ENCODE assay signal across 8 mouse cellular contexts in genomic region chr1:134344005-134344950, GRCm38 (mm10). TPM values are rescaled to one million over a fixed set of nuclear protein-coding genes. Genes with fewer than 3 reads are reported as not detected.
A peak's percentile ranks its signal among the peaks of the same experiment; 100 is the strongest.
DNase-seq lines count a peak whose midpoint lies in the region; ATAC-seq and TF ChIP-seq lines count a peak whose summit lies in the region.

No protein-coding gene starts in this region.

- peak overlapping the region; percentile 63 for H3K9ac ChIP-seq in hindbrain, embryonic 14.5 days
- no peak overlapping the region for H3K9ac ChIP-seq in lung, postnatal 0 days (replicated peaks; ENCODE audit: low read depth)

- H3K4me2 ChIP-seq in hindbrain, embryonic 14.5 days (replicated peaks), result peak overlapping the region; percentile 65
- peak overlapping the region; percentile 50 for H3K4me2 ChIP-seq in lung, postnatal 0 days (replicated peaks; ENCODE audit: low read depth, low read length)

- no peaks in the 10 kb centered on the region for H3K9me3 ChIP-seq in hindbrain, embryonic 14.5 days (ENCODE audit: control insufficient read depth, low read length)
- no peaks in the 10 kb centered on the region for H3K9me3 ChIP-seq in lung, postnatal 0 days (ENCODE audit: low read length)

- no peak for TF ChIP-seq CTCF in lung, postnatal 0 days (IDR thresholded peaks at IDR 0.05)
- no peak for TF ChIP-seq CTCF in thymus, adult 2 months (IDR thresholded peaks at IDR 0.05; ENCODE audit: borderline replicate concordance, control insufficient read depth, extremely low read depth, insufficient read depth, low read length, poor library complexity)

- WGBS in hindbrain, embryonic 14.5 days, result under 1% methylated on average over 54 of the region's 54 CpGs
- WGBS in lung, postnatal 0 days, result 5% methylated on average over 49 of the region's 54 CpGs
- WGBS in thymus, adult 2 months, result 20% methylated on average over 54 of the region's 54 CpGs

- peak; percentile 97 for DNase-seq in ES-CJ7 (ENCODE audit: low read depth, low spot score)
- DNase-seq in cerebellum, adult 9-10 months, result peak; percentile 95
- peak; percentile 91 for DNase-seq in hindbrain, embryonic 14.5 days (ENCODE audit: low spot score)
- peak; percentile 84 to 88 for DNase-seq in layer of hippocampus, postnatal 14 days (ENCODE audit: low spot score in 2 of 2)
- peak; percentile 92 for DNase-seq in lung, postnatal 0 days (ENCODE audit: low spot score)
- peak; percentile 41 for DNase-seq in ovary, postnatal 10 days (ENCODE audit: low spot score)
- DNase-seq in thymus, adult 2 months, result peak; percentile 60

- peaks cover 8% of the 10 kb centered on the region; the same call in 1 of the 2 replicates for H3K4me1 ChIP-seq in hindbrain, embryonic 14.5 days (replicated peaks; ENCODE audit: control insufficient read depth, insufficient read depth, low read length)
- no peaks in the 10 kb centered on the region for H3K4me1 ChIP-seq in lung, postnatal 0 days (ENCODE audit: insufficient read depth, low read depth, low read length)
- peaks cover 8% of the 10 kb centered on the region for H3K4me1 ChIP-seq in thymus, adult 2 months (replicated peaks; ENCODE audit: control insufficient read depth, insufficient read depth, low read length)

- ATAC-seq in frontal cortex, adult (ENCODE audit: low TSS enrichment), result peak; percentile 69
- peak; percentile 94 for ATAC-seq in hindbrain, embryonic 14.5 days (ENCODE audit: low FRiP score)
- peak; percentile 97 for ATAC-seq in lung, postnatal 0 days

- H3K27ac ChIP-seq in hindbrain, embryonic 14.5 days, result peak overlapping the region; percentile 58
- no peak overlapping the region for H3K27ac ChIP-seq in lung, postnatal 0 days (ENCODE audit: low read length)
- no peak overlapping the region for H3K27ac ChIP-seq in thymus, adult 2 months (ENCODE audit: control insufficient read depth, insufficient read depth, low read length)

- H3K27me3 ChIP-seq in hindbrain, embryonic 14.5 days (ENCODE audit: control insufficient read depth, insufficient read depth, low read length), result no peaks in the 10 kb centered on the region
- H3K27me3 ChIP-seq in lung, postnatal 0 days (replicated peaks; ENCODE audit: insufficient read depth, low read length), result no peaks in the 10 kb centered on the region
- H3K27me3 ChIP-seq in thymus, adult 2 months (ENCODE audit: control insufficient read depth, insufficient read depth, low read length), result no peaks in the 10 kb centered on the region; the same call in 1 of the 2 replicates

- TF ChIP-seq EP300 in lung, postnatal 0 days (IDR thresholded peaks at IDR 0.05), result no peak

- TF ChIP-seq POLR2A in thymus, adult 2 months (IDR thresholded peaks at IDR 0.05; ENCODE audit: control insufficient read depth, extremely low read depth, insufficient read depth, low read length, poor library complexity), result no peak

- peaks cover 29% of the 10 kb centered on the region for H3K36me3 ChIP-seq in hindbrain, embryonic 14.5 days (replicated peaks; ENCODE audit: control insufficient read depth, insufficient read depth)
- peaks cover 11% of the 10 kb centered on the region; the same call in 1 of the 2 replicates for H3K36me3 ChIP-seq in lung, postnatal 0 days (ENCODE audit: insufficient read depth, low read length)
- peaks cover 11% of the 10 kb centered on the region for H3K36me3 ChIP-seq in thymus, adult 2 months (ENCODE audit: control insufficient read depth, insufficient read depth, low read length)

- H3K4me3 ChIP-seq in hindbrain, embryonic 14.5 days (replicated peaks; ENCODE audit: low read length), result peak overlapping the region; percentile 48
- H3K4me3 ChIP-seq in lung, postnatal 0 days (ENCODE audit: low read depth, low read length), result peak overlapping the region; percentile 12; the same call in 1 of the 2 replicates
- no peak overlapping the region; the same call in 1 of the 2 replicates for H3K4me3 ChIP-seq in thymus, adult 2 months (ENCODE audit: control insufficient read depth, insufficient read depth, low read length)

RNA-seq across cellular contexts. Expression of gene Ppfia4, which starts 11.6 kb away (rescaled TPM):
- 20.4 and 22.3 TPM in 2 replicates for polyA plus RNA-seq in hindbrain, embryonic 14.5 days (2014; fragmentation: Nextera tagmentation; extraction: Ambion mirVana)
- 10 to 100 TPM; 82.3 to 86.7 TPM for total RNA-seq in layer of hippocampus, postnatal 14 days (2021)
- polyA plus RNA-seq in lung, postnatal 0 days (2015; fragmentation: Nextera tagmentation; extraction: Ambion mirVana), result 4.5 TPM in 2 replicates
- polyA plus RNA-seq in thymus, adult 2 months (2012; rRNA removed), result 13.6 and 17.2 TPM in 2 replicates

RNA-seq across cellular contexts. Expression of gene Tmem183a, which starts 17.5 kb away (rescaled TPM):
- 134 and 140 TPM in 2 replicates for polyA plus RNA-seq in hindbrain, embryonic 14.5 days (2014; fragmentation: Nextera tagmentation; extraction: Ambion mirVana)
- 10 to 100 TPM; 80.0 to 84.3 TPM for total RNA-seq in layer of hippocampus, postnatal 14 days (2021)
- 42.9 and 44.8 TPM in 2 replicates for polyA plus RNA-seq in lung, postnatal 0 days (2015; fragmentation: Nextera tagmentation; extraction: Ambion mirVana)
- polyA plus RNA-seq in thymus, adult 2 months (2012; rRNA removed), result 85.4 and 98.5 TPM in 2 replicates

RNA-seq across cellular contexts. Expression of gene 4933406M09Rik, which starts 41.5 kb away (rescaled TPM):
- polyA plus RNA-seq in hindbrain, embryonic 14.5 days (2014; fragmentation: Nextera tagmentation; extraction: Ambion mirVana), result not detected in 2 replicates
- total RNA-seq in layer of hippocampus, postnatal 14 days (2021), result not detected
- 0.06 TPM in 1 of 2 replicates, not detected in the other for polyA plus RNA-seq in lung, postnatal 0 days (2015; fragmentation: Nextera tagmentation; extraction: Ambion mirVana)
- polyA plus RNA-seq in thymus, adult 2 months (2012; rRNA removed), result not detected in 2 replicates

RNA-seq across cellular contexts. Expression of gene Myog, which starts 54.5 kb away (rescaled TPM):
- 0.13 and 0.17 TPM in 2 replicates for polyA plus RNA-seq in hindbrain, embryonic 14.5 days (2014; fragmentation: Nextera tagmentation; extraction: Ambion mirVana)
- not detected for total RNA-seq in layer of hippocampus, postnatal 14 days (2021)
- polyA plus RNA-seq in lung, postnatal 0 days (2015; fragmentation: Nextera tagmentation; extraction: Ambion mirVana), result not detected in 2 replicates
- polyA plus RNA-seq in thymus, adult 2 months (2012; rRNA removed), result 0.34 and 0.43 TPM in 2 replicates

Comparison
In these comparisons a context has a peak if more than half of its experiments do, and no peak if none do; other contexts are left out.
1. DNase-seq: peak in every context shown above with its lines; median percentile 97 in ES-CJ7; 95 in cerebellum, adult 9-10 months; 92 in lung, postnatal 0 days; 91 in hindbrain, embryonic 14.5 days; 86 in layer of hippocampus, postnatal 14 days; 60 in thymus, adult 2 months; 41 in ovary, postnatal 10 days.